Mouse (Mus musculus) kidney, postnatal 0 days (tissue): Measurements from ENCODE around the gene Iqgap2. TPM values are rescaled to one million over a fixed set of nuclear protein-coding genes. Genes with fewer than 3 reads are reported as not detected.

Experiments used
- ATAC-seq: fragments of 200-750 bp; cut with Nextera tagmentation; replicated peaks from 2 replicates; pipeline ENCODE4 v1.8.0; 2017; ENCODE audit warnings: low read depth, moderate number of reproducible peaks, moderate TSS enrichment, moderate library complexity; ENCODE audit not compliant: low FRiP score
- DNase-seq: peaks from one replicate; pipeline ENCODE4 v3.0.0-alpha.2; 2016; ENCODE audit warnings: low spot score
- H3K27ac ChIP-seq: fragments of 300-500 bp; sonication (generic); 2 replicates; pipeline ENCODE4 v1.5.1; 2014; ENCODE audit warnings: mild to moderate bottlenecking
- H3K27me3 ChIP-seq: fragments of 300-500 bp; sonication (generic); 2 replicates; pipeline ENCODE4 v1.6.1; 2014; ENCODE audit warnings: low read length, mixed read lengths; ENCODE audit not compliant: insufficient read depth
- H3K36me3 ChIP-seq: fragments of 300-500 bp; sonication (generic); 2 replicates; pipeline ENCODE4 v1.6.1; 2014; ENCODE audit warnings: low read length, mixed read lengths; ENCODE audit not compliant: insufficient read depth
- H3K4me1 ChIP-seq: fragments of 300-500 bp; sonication (generic); replicated peaks from 2 replicates; pipeline ENCODE4 v1.6.1; 2014; ENCODE audit warnings: antibody characterized with exemption, low read length, mixed read lengths; ENCODE audit not compliant: insufficient read depth
- H3K4me2 ChIP-seq: fragments of 300-500 bp; sonication (generic); 2 replicates; pipeline ENCODE4 v1.6.1; 2014; ENCODE audit warnings: mild to moderate bottlenecking, low read length, moderate library complexity, mixed read lengths
- H3K4me3 ChIP-seq: fragments of 300-500 bp; sonication (generic); replicated peaks from 2 replicates; pipeline ENCODE4 v1.5.1; 2014; ENCODE audit warnings: low read depth, low read length
- H3K9ac ChIP-seq: fragments of 300-500 bp; sonication (generic); 2 replicates; pipeline ENCODE4 v1.6.1; 2014; ENCODE audit warnings: low read depth, low read length
- H3K9me3 ChIP-seq: fragments of 300-500 bp; sonication (generic); replicated peaks from 2 replicates; pipeline ENCODE4 v1.6.1; 2016; ENCODE audit warnings: low read length, inconsistent platforms, mixed read lengths
- CTCF ChIP-seq: IDR thresholded peaks from 2 replicates; pipeline ENCODE4 v1.5.1; 2016; ENCODE audit warnings: antibody characterized with exemption, low read depth, mild to moderate bottlenecking, moderate library complexity
- WGBS: fragments of 180-500 bp; shearing (Covaris S2); extraction: QIAGEN DNeasy Blood & Tissue Kit; methylation state at CpG from one replicate; pipeline ENCODE4 v1.1.7; 2014; 5-methylcytosine and 5-hydroxymethylcytosine counted together
- polyA plus RNA-seq: library from polyadenylated mRNA; unstranded; fragments of >200 nt; fragmentation: Nextera tagmentation; extraction: Ambion mirVana; gene quantifications from 2 replicates; pipeline ENCODE4 v1.2.1, GENCODE M21; 2015

Gene Iqgap2
- polyA plus RNA-seq, 1 experiment from 2014 or later: 9.8 TPM

- Histone ChIP-seq H3K27ac (no peak overlapping the region), H3K27me3 (no peaks in the 10 kb centered on the region), H3K4me2 (no peak overlapping the region), H3K4me3 (no peak overlapping the region), H3K9ac (no peak overlapping the region), H3K4me1 (peaks cover 14% of the 10 kb centered on the region), H3K36me3 (no peaks in the 10 kb centered on the region), H3K9me3 (no peaks in the 10 kb centered on the region)
- ATAC-seq (no peak), DNase-seq (no peak)
- no peak for TF ChIP-seq CTCF
- WGBS: 62% methylated on average over 7 of the region's 7 CpGs
Measured at GRCm38 (mm10) chr13:95780038-95780437, 111.7 kb downstream of the Iqgap2 start.

DNA sequence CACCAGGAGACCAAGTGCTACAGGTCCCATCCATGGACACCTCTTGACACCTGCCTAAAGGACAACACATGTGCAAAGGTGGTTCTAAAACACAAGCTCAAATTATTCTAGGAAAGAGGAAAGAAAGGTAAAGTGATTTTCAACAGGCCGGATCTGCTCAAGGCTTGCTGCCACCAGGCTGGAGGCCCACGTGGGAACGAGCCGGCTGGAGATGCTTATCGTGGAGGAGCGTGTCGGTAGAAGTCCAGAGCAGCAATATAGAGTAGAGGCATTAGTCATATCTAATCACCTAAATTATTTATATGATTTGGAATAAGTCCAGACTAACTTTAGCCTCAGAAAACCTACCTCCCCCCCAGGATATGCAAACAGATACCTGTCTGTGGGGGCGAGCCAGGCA, 112.5 kb downstream of the Iqgap2 start:
- Histone ChIP-seq H3K9me3 (no peaks in the 10 kb centered on the region), H3K27me3 (no peaks in the 10 kb centered on the region), H3K4me1 (peaks cover 14% of the 10 kb centered on the region), H3K9ac (no peak overlapping the region), H3K36me3 (no peaks in the 10 kb centered on the region), H3K4me3 (no peak overlapping the region), H3K4me2 (no peak overlapping the region), H3K27ac (no peak overlapping the region)
- 46% methylated on average over 8 of the region's 8 CpGs for WGBS
- no peak for ATAC-seq
- DNase-seq: no peak
- TF ChIP-seq CTCF: no peak

DNA sequence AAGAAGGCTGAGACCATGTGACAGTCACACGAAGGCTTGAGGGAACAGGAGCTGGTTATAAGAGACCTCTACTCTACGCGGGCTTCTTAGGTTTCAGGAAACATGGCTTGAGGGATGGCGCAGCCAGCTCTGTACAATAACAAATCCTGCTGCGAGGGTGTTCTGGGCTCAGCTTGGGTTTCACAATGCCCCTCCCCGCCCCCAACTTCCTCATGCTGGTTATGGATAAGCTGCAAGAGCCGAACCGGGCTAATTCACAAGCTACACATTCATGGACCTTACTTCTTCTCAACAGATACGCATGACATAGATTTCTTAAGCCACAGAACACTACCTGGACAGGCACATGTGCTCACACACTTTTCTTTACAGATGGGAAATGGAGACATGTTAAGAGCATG, 113.0 kb downstream of the Iqgap2 start:
- DNase-seq (peak; percentile 40), ATAC-seq (no peak)
- peaks cover 14% of the 10 kb centered on the region for H3K4me1 ChIP-seq
- H3K27me3 ChIP-seq: no peaks in the 10 kb centered on the region
- H3K4me3 ChIP-seq: no peak overlapping the region
- H3K9ac ChIP-seq: no peak overlapping the region
- TF ChIP-seq CTCF: no peak
- no peaks in the 10 kb centered on the region for H3K9me3 ChIP-seq
- 32% methylated on average over 9 of the region's 9 CpGs for WGBS
- no peaks in the 10 kb centered on the region for H3K36me3 ChIP-seq
- H3K27ac ChIP-seq: no peak overlapping the region
- no peak overlapping the region for H3K4me2 ChIP-seq

GRCm38 (mm10) chr13:95777651-95778391, 113.9 kb downstream of the Iqgap2 start:
- no peaks in the 10 kb centered on the region for H3K36me3 ChIP-seq

GRCm38 (mm10) chr13:95777237-95777636, 114.5 kb downstream of the Iqgap2 start:
- no peak overlapping the region for H3K27ac ChIP-seq
- no peaks in the 10 kb centered on the region for H3K36me3 ChIP-seq
- no peaks in the 10 kb centered on the region for H3K9me3 ChIP-seq
- H3K4me3 ChIP-seq: no peak overlapping the region
- no peak overlapping the region for H3K9ac ChIP-seq
- H3K4me1 ChIP-seq: peaks cover 14% of the 10 kb centered on the region
- H3K4me2 ChIP-seq: no peak overlapping the region
- no peaks in the 10 kb centered on the region for H3K27me3 ChIP-seq
- peak; percentile 84 for DNase-seq
- WGBS: 5% methylated on average over 2 of the region's 2 CpGs
- ATAC-seq: peak; percentile 78
- peak; percentile 84 for TF ChIP-seq CTCF

More at GRCm38 (mm10) chr13:95777651-95778391, 113.9 kb downstream of the Iqgap2 start:
- Histone ChIP-seq H3K4me2 (no peak overlapping the region), H3K27ac (no peak overlapping the region), H3K9ac (no peak overlapping the region), H3K4me1 (peaks cover 14% of the 10 kb centered on the region), H3K9me3 (no peaks in the 10 kb centered on the region), H3K27me3 (no peaks in the 10 kb centered on the region), H3K4me3 (no peak overlapping the region)
- ATAC-seq (no peak), DNase-seq (no peak)
- TF ChIP-seq CTCF: no peak
- WGBS: 90% methylated on average over 5 of the region's 5 CpGs

- no peak overlapping the region for H3K4me2 ChIP-seq
- TF ChIP-seq CTCF: no peak
- no peak for DNase-seq
- no peak for ATAC-seq
- H3K4me1 ChIP-seq: peaks cover 14% of the 10 kb centered on the region
- H3K9me3 ChIP-seq: no peaks in the 10 kb centered on the region
- H3K27me3 ChIP-seq: no peaks in the 10 kb centered on the region
- no peak overlapping the region for H3K9ac ChIP-seq
- 49% methylated on average over 11 of the region's 11 CpGs for WGBS
- no peak overlapping the region for H3K4me3 ChIP-seq
- H3K36me3 ChIP-seq: no peaks in the 10 kb centered on the region
- H3K27ac ChIP-seq: no peak overlapping the region
Measured at GRCm38 (mm10) chr13:95774966-95775696, 116.6 kb downstream of the Iqgap2 start.
